Mouse (Mus musculus): ENCODE data around the gene Sohlh1. TPM values are rescaled to one million over a fixed set of nuclear protein-coding genes. Genes with fewer than 3 reads are reported as not detected.

Gene Sohlh1
- total RNA-seq (2014; rRNA removed), result not detected in 2 replicates
- not detected in 2 replicates for polyA plus RNA-seq (2015; fragmentation: Nextera tagmentation; extraction: Ambion mirVana)

DNA sequence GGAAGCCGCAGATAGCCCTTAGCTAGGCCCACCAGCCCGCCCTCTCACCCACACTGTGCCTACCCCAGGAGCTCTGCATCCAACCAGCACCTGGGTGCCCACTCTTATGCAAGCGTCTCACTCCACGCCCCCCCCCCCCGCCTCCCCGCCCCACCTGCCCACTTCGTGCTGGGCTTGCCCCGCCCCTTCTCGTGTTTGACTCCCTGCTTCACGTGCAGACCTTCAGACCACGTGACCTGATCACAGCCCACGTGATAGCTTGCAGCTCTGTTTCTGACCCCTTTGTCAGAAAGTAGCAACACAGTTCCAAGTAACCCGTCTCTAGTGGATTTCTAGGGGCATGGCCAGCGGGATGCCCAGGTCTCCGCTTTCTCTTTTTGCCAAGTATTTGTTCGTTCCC is at the start of gene Sohlh1:
TSS of gene Sohlh1 (minus strand) at position 23 of the 400 bp plus-strand sequence.
- H3K27me3 ChIP-seq (ENCODE audit: insufficient read depth, low read length), result no peaks in the 10 kb centered on the region
- H3K4me1 ChIP-seq (ENCODE audit: insufficient read depth, low read length), result no peaks in the 10 kb centered on the region
- WGBS, result 90% methylated on average over 15 of the region's 16 CpGs
- no peak for ATAC-seq (ENCODE audit: low FRiP score)
- DNase-seq (ENCODE audit: low spot score), result no peak
- H3K4me3 ChIP-seq (ENCODE audit: low read depth, low read length), result no peak within 1 kb of the TSS
- no peaks in the 10 kb centered on the region for H3K9me3 ChIP-seq (ENCODE audit: low read length)
- no peak within 1 kb of the TSS for H3K27ac ChIP-seq (ENCODE audit: low read depth, low read length)
- no peak within 1 kb of the TSS for H3K4me2 ChIP-seq (ENCODE audit: low read depth, low read length, poor library complexity, severe bottlenecking)
- no peaks in the 10 kb centered on the region for H3K36me3 ChIP-seq (ENCODE audit: insufficient read depth, low read length)
- no peak for TF ChIP-seq CTCF (IDR thresholded peaks at IDR 0.05)
- H3K9ac ChIP-seq (replicated peaks; ENCODE audit: low read length, poor library complexity, severe bottlenecking), result no peak within 1 kb of the TSS

- H3K9ac ChIP-seq (replicated peaks; ENCODE audit: low read length, poor library complexity, severe bottlenecking), result no peak overlapping the region
- ATAC-seq (ENCODE audit: low FRiP score) (no peak), DNase-seq (ENCODE audit: low spot score) (no peak)
- no peaks in the 10 kb centered on the region for H3K9me3 ChIP-seq (ENCODE audit: low read length)
- H3K4me2 ChIP-seq (ENCODE audit: low read depth, low read length, poor library complexity, severe bottlenecking), result no peak overlapping the region
- H3K4me3 ChIP-seq (ENCODE audit: low read depth, low read length), result no peak overlapping the region
- TF ChIP-seq CTCF (IDR thresholded peaks at IDR 0.05), result peak; percentile 46
- WGBS, result 88% methylated on average over 7 of the region's 7 CpGs
- no peaks in the 10 kb centered on the region for H3K4me1 ChIP-seq (ENCODE audit: insufficient read depth, low read length)
- no peak overlapping the region for H3K27ac ChIP-seq (ENCODE audit: low read depth, low read length)
- 0 out of 2 replicates have a peak, but pooled peaks cover 4% of the 10 kb centered on the region for H3K36me3 ChIP-seq (ENCODE audit: insufficient read depth, low read length)
- H3K27me3 ChIP-seq (ENCODE audit: insufficient read depth, low read length), result no peaks in the 10 kb centered on the region
Measured at GRCm38 (mm10) chr2:25892440-25892839, 45.4 kb upstream of the Sohlh1 start.

GRCm38 (mm10) chr2:25888144-25888543 is 41.1 kb upstream of the Sohlh1 start:
- ATAC-seq (ENCODE audit: low FRiP score), result no peak
- H3K9me3 ChIP-seq (ENCODE audit: low read length), result no peaks in the 10 kb centered on the region
- WGBS, result 55% methylated on average over 5 of the region's 5 CpGs

DNA sequence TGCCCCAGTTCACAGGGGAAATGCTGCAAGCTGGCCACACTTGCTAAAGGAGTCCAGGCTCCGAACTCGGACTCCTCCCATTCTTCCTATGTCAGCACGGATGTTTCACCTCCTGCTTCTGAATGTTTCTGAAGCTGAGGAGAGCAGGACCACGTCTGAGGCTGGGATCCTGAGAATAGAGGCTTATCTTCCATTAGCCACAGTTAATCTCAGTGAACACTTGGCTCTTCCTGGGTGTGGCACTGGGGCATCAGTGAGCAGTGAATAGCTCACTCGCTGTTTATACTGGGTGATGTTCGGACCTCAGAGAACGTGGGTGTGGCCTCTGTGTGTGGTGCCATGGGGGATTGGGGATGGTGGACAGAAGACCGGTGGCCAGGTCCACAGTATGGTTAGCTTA is 40.2 kb upstream of the Sohlh1 start:
- no peaks in the 10 kb centered on the region for H3K27me3 ChIP-seq (ENCODE audit: insufficient read depth, low read length)
- 68% methylated on average over 8 of the region's 8 CpGs for WGBS
- H3K4me1 ChIP-seq (ENCODE audit: insufficient read depth, low read length), result no peaks in the 10 kb centered on the region
- no peaks in the 10 kb centered on the region for H3K36me3 ChIP-seq (ENCODE audit: insufficient read depth, low read length)
- H3K4me3 ChIP-seq (ENCODE audit: low read depth, low read length), result no peak overlapping the region
- no peak for DNase-seq (ENCODE audit: low spot score)
- ATAC-seq (ENCODE audit: low FRiP score), result no peak
- no peak overlapping the region for H3K9ac ChIP-seq (replicated peaks; ENCODE audit: low read length, poor library complexity, severe bottlenecking)
- H3K9me3 ChIP-seq (ENCODE audit: low read length), result no peaks in the 10 kb centered on the region
- no peak overlapping the region for H3K27ac ChIP-seq (ENCODE audit: low read depth, low read length)
- TF ChIP-seq CTCF (IDR thresholded peaks at IDR 0.05), result no peak
- no peak overlapping the region for H3K4me2 ChIP-seq (ENCODE audit: low read depth, low read length, poor library complexity, severe bottlenecking)

More at GRCm38 (mm10) chr2:25888144-25888543, 41.1 kb upstream of the Sohlh1 start:
- Histone ChIP-seq H3K27ac (ENCODE audit: low read depth, low read length) (no peak overlapping the region), H3K4me1 (ENCODE audit: insufficient read depth, low read length) (no peaks in the 10 kb centered on the region), H3K4me3 (ENCODE audit: low read depth, low read length) (no peak overlapping the region), H3K9ac (replicated peaks; ENCODE audit: low read length, poor library complexity, severe bottlenecking) (no peak overlapping the region), H3K27me3 (ENCODE audit: insufficient read depth, low read length) (no peaks in the 10 kb centered on the region), H3K4me2 (ENCODE audit: low read depth, low read length, poor library complexity, severe bottlenecking) (no peak overlapping the region), H3K36me3 (ENCODE audit: insufficient read depth, low read length) (no peaks in the 10 kb centered on the region)
- TF ChIP-seq CTCF (IDR thresholded peaks at IDR 0.05), result no peak
- no peak for DNase-seq (ENCODE audit: low spot score)

DNA sequence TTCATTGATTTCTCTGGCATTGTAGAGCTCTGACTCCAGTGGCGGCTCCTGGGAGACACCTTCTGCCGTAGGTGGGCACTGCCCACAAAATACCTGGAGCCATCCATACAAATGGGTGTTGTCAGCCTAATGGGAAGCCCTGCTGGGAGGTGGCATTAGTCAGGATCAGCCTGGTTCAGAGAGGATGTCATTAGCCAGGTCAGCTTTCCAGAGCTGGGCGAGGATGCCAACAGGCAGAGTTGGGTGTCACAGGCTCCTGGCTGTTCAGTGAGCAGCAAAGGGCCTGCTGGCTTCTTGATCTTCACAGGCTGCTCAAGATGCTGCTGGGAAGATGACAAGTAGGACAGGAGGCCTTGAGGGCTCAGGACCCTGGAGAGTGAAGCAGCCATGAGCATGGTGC is 37.7 kb upstream of the Sohlh1 start:
- Histone ChIP-seq H3K9ac (replicated peaks; ENCODE audit: low read length, poor library complexity, severe bottlenecking) (no peak overlapping the region), H3K9me3 (ENCODE audit: low read length) (no peaks in the 10 kb centered on the region), H3K4me3 (ENCODE audit: low read depth, low read length) (no peak overlapping the region), H3K4me1 (ENCODE audit: insufficient read depth, low read length) (no peaks in the 10 kb centered on the region), H3K36me3 (ENCODE audit: insufficient read depth, low read length) (no peaks in the 10 kb centered on the region), H3K27me3 (ENCODE audit: insufficient read depth, low read length) (no peaks in the 10 kb centered on the region), H3K4me2 (ENCODE audit: low read depth, low read length, poor library complexity, severe bottlenecking) (no peak overlapping the region), H3K27ac (ENCODE audit: low read depth, low read length) (no peak overlapping the region)
- ATAC-seq (ENCODE audit: low FRiP score), result no peak
- 78% methylated on average over 3 of the region's 3 CpGs for WGBS
- no peak for TF ChIP-seq CTCF (IDR thresholded peaks at IDR 0.05)
- DNase-seq (ENCODE audit: low spot score), result no peak

- 67% methylated on average over 1 of the region's 1 CpGs for WGBS
- no peak overlapping the region for H3K4me3 ChIP-seq (ENCODE audit: low read depth, low read length)
- no peaks in the 10 kb centered on the region for H3K27me3 ChIP-seq (ENCODE audit: insufficient read depth, low read length)
- no peak overlapping the region for H3K9ac ChIP-seq (replicated peaks; ENCODE audit: low read length, poor library complexity, severe bottlenecking)
- H3K9me3 ChIP-seq (ENCODE audit: low read length), result no peaks in the 10 kb centered on the region
- no peaks in the 10 kb centered on the region for H3K36me3 ChIP-seq (ENCODE audit: insufficient read depth, low read length)
- ATAC-seq (ENCODE audit: low FRiP score) (no peak), DNase-seq (ENCODE audit: low spot score) (no peak)
- no peak for TF ChIP-seq CTCF (IDR thresholded peaks at IDR 0.05)
- H3K27ac ChIP-seq (ENCODE audit: low read depth, low read length), result no peak overlapping the region
- peaks cover 8% of the 10 kb centered on the region for H3K4me1 ChIP-seq (ENCODE audit: insufficient read depth, low read length)
- no peak overlapping the region for H3K4me2 ChIP-seq (ENCODE audit: low read depth, low read length, poor library complexity, severe bottlenecking)
Measured at GRCm38 (mm10) chr2:25882276-25882675, 35.2 kb upstream of the Sohlh1 start.
